Mouse (Mus musculus) spleen, adult 2 months (tissue): ENCODE data around the gene Ggt5.

Experiments
- CTCF ChIP-seq: fragments of 200-500 bp; IDR thresholded peaks from 2 replicates; pipeline ENCODE4 v1.5.1; 2011; ENCODE audit warnings: mild to moderate bottlenecking, inconsistent platforms; ENCODE audit not compliant: insufficient read depth, insufficient read length, insufficient replicate concordance; ENCODE audit errors: extremely low read depth
- POLR2A ChIP-seq: fragments of 200-500 bp; IDR thresholded peaks from 2 replicates; pipeline ENCODE4 v1.6.1; 2011; ENCODE audit warnings: low read depth, low read length, inconsistent platforms

DNA sequence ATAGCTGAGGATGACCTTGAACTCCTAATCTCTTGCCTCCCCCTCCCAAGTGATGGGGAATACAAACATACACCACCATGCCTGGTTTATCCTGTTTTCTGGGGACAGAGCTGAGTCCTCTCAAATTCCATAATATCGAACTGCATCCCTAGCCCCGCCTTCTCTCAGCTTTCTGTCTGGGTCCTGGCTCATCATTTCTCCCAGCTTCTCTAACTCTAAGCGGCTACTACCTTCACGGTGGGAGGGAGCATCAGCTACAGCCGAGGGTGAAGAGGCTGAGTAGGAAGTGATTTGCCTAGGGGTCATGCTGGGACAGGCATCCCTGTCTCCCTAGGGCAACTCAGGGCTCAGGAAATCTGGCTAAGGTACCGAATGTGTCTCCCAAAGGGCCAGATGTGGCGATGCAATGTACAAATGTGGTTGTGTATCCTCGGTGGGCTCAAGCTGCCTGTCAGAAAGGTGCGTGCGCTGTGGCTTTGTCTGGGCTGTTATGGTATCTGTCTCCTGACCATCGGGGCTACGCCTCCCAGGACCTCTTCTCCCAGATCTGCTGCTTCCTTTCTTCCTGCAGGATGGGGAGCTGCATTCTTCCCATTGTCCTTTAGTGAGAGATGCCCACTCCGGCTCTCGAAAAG is 30.0 kb upstream of the Ggt5 start:
- TF ChIP-seq CTCF (no peak), POLR2A (no peak)
